Mouse (Mus musculus) G1E (cell line): ENCODE results near the gene Ttc30a2. TPM values are rescaled to one million over a fixed set of nuclear protein-coding genes. Genes with fewer than 3 reads are reported as not detected.
"Not testable (repeated sequence)": the region's sequence is repeated elsewhere in the genome, so short reads cannot be mapped to it uniquely, and the experiment has no call there.

Experiments
- ATAC-seq: 2 replicates; pipeline ENCODE4 v1.8.0; 2016; ENCODE audit warnings: mild to moderate bottlenecking; ENCODE audit not compliant: insufficient number of reproducible peaks, poor library complexity, low FRiP score, severe bottlenecking; ENCODE audit errors: extremely low read depth
- DNase-seq: peaks from one replicate; pipeline ENCODE4 v3.0.0; 2012; ENCODE audit warnings: low spot score
- H3K27me3 ChIP-seq: 2 replicates; pipeline ENCODE4 v1.6.1; 2012; ENCODE audit warnings: mild to moderate bottlenecking, low read length, inconsistent platforms; ENCODE audit not compliant: insufficient read depth
- H3K36me3 ChIP-seq: replicated peaks from 2 replicates; pipeline ENCODE3; 2012; ENCODE audit warnings: mild to moderate bottlenecking, inconsistent platforms
- H3K4me1 ChIP-seq: 2 replicates; pipeline ENCODE4 v1.6.1; 2012; ENCODE audit warnings: low read depth, low read length, inconsistent platforms, mixed read lengths; ENCODE audit not compliant: insufficient read depth
- H3K4me3 ChIP-seq: 2 replicates; pipeline ENCODE4 v1.5.1; 2012; ENCODE audit warnings: low read depth, mild to moderate bottlenecking, inconsistent platforms, low read length, moderate library complexity, mixed read lengths
- H3K9me3 ChIP-seq: replicated peaks from 2 replicates; pipeline ENCODE4 v1.6.1; 2012; ENCODE audit warnings: inconsistent platforms
- CTCF ChIP-seq: IDR thresholded peaks from 2 replicates; pipeline ENCODE4 v1.5.1; 2012; ENCODE audit warnings: low read depth, low read length, inconsistent platforms, mixed read lengths
- GATA1 ChIP-seq: IDR thresholded peaks from 2 replicates; pipeline ENCODE4 v1.6.1; 2012; ENCODE audit warnings: borderline replicate concordance, low read length, inconsistent platforms, mixed read lengths
- GATA2 ChIP-seq: IDR thresholded peaks from 2 replicates; pipeline ENCODE4 v1.6.1; 2012; ENCODE audit warnings: low read depth, low read length, inconsistent platforms, borderline replicate concordance
- POLR2AphosphoS5 ChIP-seq: IDR thresholded peaks from 2 replicates; pipeline ENCODE4 v1.6.1; 2012; ENCODE audit warnings: low read depth, low read length, inconsistent platforms; ENCODE audit not compliant: insufficient replicate concordance
- TAL1 ChIP-seq: conservative IDR thresholded peaks from 2 replicates; pipeline ENCODE4 v1.6.1; 2012; ENCODE audit warnings: low read depth, low read length, inconsistent platforms, mixed read lengths
- polyA plus RNA-seq: library from polyadenylated mRNA; stranded (reverse); fragments of >175 nt; gene quantifications from 2 replicates; pipeline ENCODE4 v1.2.3, GENCODE M21; 2012
- total RNA-seq, 2 experiments: library from RNA; stranded (forward) in 1 of 2; stranded (reverse) in 1 of 2; fragments of 200-1000 nt in 1 of 2; fragments of >200 nt in 1 of 2; fragmentation: Nextera tagmentation in 1 of 2; gene quantifications; 2 replicates each; pipeline ENCODE4 v1.2.3; 2014 to 2017

The Ttc30a2 gene
- total and polyA plus RNA-seq, 3 experiments: 0.05 TPM; not detected in 2

DNA sequence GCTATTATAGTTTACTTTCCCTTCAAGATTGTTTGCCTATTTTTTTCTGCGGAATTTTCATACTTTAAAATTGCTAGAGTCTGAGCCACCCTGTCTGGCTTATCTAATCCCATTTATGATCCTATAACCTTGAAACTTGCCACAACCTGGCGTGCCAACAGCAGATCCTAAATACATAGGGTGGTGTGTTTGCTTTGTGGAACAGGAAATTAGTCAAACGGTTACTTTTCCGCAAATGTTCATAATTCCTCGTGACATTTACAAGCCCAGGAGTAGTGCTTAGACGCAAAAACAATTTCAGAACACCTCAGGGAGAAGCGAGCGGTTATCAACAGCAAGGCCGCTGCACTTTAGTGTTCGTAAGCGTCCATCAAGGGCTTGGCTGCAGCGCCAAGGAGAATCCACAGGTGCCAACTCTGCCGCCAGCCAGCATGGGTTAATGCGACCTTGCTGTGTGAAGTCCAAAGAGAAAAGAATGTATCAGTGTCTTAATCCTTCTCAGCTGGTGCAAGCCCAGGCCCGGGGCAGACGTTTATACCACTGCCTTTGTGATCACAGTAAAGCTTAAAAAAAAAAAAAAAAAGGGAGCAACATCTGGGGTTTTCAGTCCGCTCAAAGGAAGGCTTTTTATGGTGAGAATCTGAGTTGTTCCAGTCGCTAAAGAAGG lies 18.7 kb downstream of the Ttc30a2 start:
- Histone ChIP-seq H3K9me3 (no peaks in the 10 kb centered on the region), H3K36me3 (no peaks in the 10 kb centered on the region), H3K4me3 (no peak overlapping the region), H3K27me3 (peaks cover 24% of the 10 kb centered on the region), H3K4me1 (no peaks in the 10 kb centered on the region)
- no peak for DNase-seq
- TF ChIP-seq GATA2: no peak
- no peak for TF ChIP-seq GATA1
- no peak for TF ChIP-seq CTCF
- no peak for TF ChIP-seq TAL1
- no peak for TF ChIP-seq POLR2AphosphoS5
- no peak for ATAC-seq

GRCm38 (mm10) chr2:75955709-75956108 lies 22.3 kb downstream of the Ttc30a2 start:
- H3K4me3 ChIP-seq: no peak overlapping the region
- TF ChIP-seq GATA1: no peak
- no peak for TF ChIP-seq TAL1
- no peak for TF ChIP-seq CTCF
- TF ChIP-seq POLR2AphosphoS5: no peak
- no peak for TF ChIP-seq GATA2
- ATAC-seq: no peak
- no peak for DNase-seq
- no peaks in the 10 kb centered on the region for H3K9me3 ChIP-seq
- no peaks in the 10 kb centered on the region for H3K4me1 ChIP-seq
- no peaks in the 10 kb centered on the region for H3K36me3 ChIP-seq
- H3K27me3 ChIP-seq: peaks cover 28% of the 10 kb centered on the region

DNA sequence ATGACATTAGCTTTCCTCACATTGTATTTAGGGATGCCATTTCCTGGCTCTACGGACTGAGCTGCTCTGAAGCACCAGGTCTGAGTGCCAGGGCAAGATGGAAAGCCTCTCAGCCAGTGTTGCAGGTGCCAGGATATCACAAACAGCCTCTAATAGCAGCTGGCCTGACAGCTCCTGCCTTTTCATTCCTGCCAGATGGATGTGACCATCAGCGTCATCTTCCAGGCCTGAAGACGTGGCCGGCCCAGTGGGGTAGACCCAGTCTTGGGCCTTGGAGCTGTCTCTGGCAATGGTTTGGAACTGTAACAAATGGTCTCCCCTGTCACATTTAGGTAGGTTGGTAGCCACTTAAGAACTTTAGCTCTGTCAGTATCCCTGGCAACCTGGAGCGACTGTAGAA lies 24.6 kb downstream of the Ttc30a2 start:
- TF ChIP-seq POLR2AphosphoS5 (no peak), CTCF (no peak), GATA1 (no peak), TAL1 (no peak), GATA2 (no peak)
- Histone ChIP-seq H3K36me3 (no peaks in the 10 kb centered on the region), H3K4me3 (no peak overlapping the region), H3K4me1 (no peaks in the 10 kb centered on the region), H3K27me3 (peaks cover 16% of the 10 kb centered on the region), H3K9me3 (no peaks in the 10 kb centered on the region)
- DNase-seq (no peak), ATAC-seq (no peak)

- ATAC-seq: no peak
- TF ChIP-seq GATA2 (no peak), POLR2AphosphoS5 (no peak), TAL1 (no peak), CTCF (no peak), GATA1 (no peak)
- peaks cover 12% of the 10 kb centered on the region for H3K27me3 ChIP-seq
- H3K4me1 ChIP-seq: no peaks in the 10 kb centered on the region
- DNase-seq: no peak
- no peak overlapping the region for H3K4me3 ChIP-seq
- no peaks in the 10 kb centered on the region for H3K9me3 ChIP-seq
- no peaks in the 10 kb centered on the region for H3K36me3 ChIP-seq
Measured at GRCm38 (mm10) chr2:75950685-75951084, 27.3 kb downstream of the Ttc30a2 start.

- ATAC-seq: peak; percentile 90
- peaks cover 12% of the 10 kb centered on the region for H3K4me1 ChIP-seq
- TF ChIP-seq GATA1 (no peak), CTCF (no peak), TAL1 (no peak), POLR2AphosphoS5 (no peak), GATA2 (no peak)
- H3K9me3 ChIP-seq: no peaks in the 10 kb centered on the region
- DNase-seq: peak; percentile 45
- no peaks in the 10 kb centered on the region for H3K27me3 ChIP-seq
- peaks cover 5% of the 10 kb centered on the region for H3K36me3 ChIP-seq
- peak within 1 kb of the TSS; percentile 71 for H3K4me3 ChIP-seq
Measured at GRCm38 (mm10) chr2:75938117-75939063, 39.6 kb downstream of the Ttc30a2 start, which contains the start of gene Ttc30b. TSS of gene Ttc30b (minus strand) at chr2:75938585.

DNA sequence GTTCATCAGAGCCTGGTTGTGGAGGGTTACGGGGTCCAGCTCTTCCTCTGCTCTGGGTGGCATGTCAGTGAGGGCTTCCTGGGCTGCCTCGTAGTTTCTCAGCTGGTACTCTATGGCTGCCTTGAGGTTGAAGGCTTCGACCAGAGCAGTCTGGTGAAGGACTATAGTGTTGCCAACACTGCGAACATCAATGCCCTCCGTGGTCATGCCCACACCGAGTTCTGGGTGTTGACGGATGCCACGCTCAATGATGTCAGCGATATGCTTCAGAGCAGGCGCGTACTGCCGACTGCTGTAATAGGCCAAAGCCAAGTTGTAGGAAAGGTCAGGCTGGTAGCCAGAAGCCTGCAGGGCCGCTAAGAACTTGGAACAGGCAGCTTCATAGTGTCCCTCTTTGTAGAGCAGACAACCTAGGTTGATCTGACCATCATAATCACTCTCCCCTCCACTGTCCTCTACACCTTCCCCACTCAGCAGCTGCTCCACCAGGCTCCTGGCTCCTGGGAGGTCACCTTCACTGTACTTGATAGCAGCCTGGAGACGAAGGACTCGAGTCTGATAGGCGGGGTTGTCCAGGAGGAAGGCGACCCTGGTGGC lies 40.4 kb downstream of the Ttc30a2 start:
- peaks cover 12% of the 10 kb centered on the region for H3K4me1 ChIP-seq
- H3K27me3 ChIP-seq, DNase-seq, ATAC-seq, H3K36me3 ChIP-seq, H3K9me3 ChIP-seq: not testable (repeated sequence)
- peak overlapping the region; percentile 71 for H3K4me3 ChIP-seq

GRCm38 (mm10) chr2:75936685-75937084 lies 41.3 kb downstream of the Ttc30a2 start:
- not testable (repeated sequence) for H3K4me3 ChIP-seq, H3K27me3 ChIP-seq, DNase-seq, ATAC-seq, H3K9me3 ChIP-seq
- Histone ChIP-seq H3K4me1 (peaks cover 12% of the 10 kb centered on the region), H3K36me3 (peaks cover 18% of the 10 kb centered on the region)
